Mouse (Mus musculus): Measurements from ENCODE around the gene Coro1c.

GRCm38 (mm10) chr5:113929950-113930647 lies 21.5 kb upstream of the Coro1c start:
- TF ChIP-seq POLR2A (IDR thresholded peaks at IDR 0.05; ENCODE audit: low read depth, low read length) (no peak), CTCF (IDR thresholded peaks at IDR 0.05; ENCODE audit: borderline replicate concordance, insufficient read depth, low read length) (no peak)

Measured in embryonic fibroblast, embryonic 13.5 days (primary cell).